Mouse (Mus musculus): ENCODE results near the gene Cables2. TPM values are rescaled to one million over a fixed set of nuclear protein-coding genes. Genes with fewer than 3 reads are reported as not detected.
"Not testable (repeated sequence)": the region's sequence is repeated elsewhere in the genome, so short reads cannot be mapped to it uniquely, and the experiment has no call there.

Gene Cables2
- total RNA-seq, 2 experiments from 2014 or later = 10.9 TPM

GRCm38 (mm10) chr2:180277773-180278320, 4.6 kb upstream of the Cables2 start:
- DNase-seq = no peak

- DNase-seq = peak in 1 of 2 experiments; percentile 35
Observed at GRCm38 (mm10) chr2:180276851-180277259, 3.6 kb upstream of the Cables2 start.

- DNase-seq = no peak
Observed at GRCm38 (mm10) chr2:180276385-180276784, 3.1 kb upstream of the Cables2 start.

- DNase-seq = peak; percentile 93
Observed at GRCm38 (mm10) chr2:180275836-180276235, 2.5 kb upstream of the Cables2 start.

GRCm38 (mm10) chr2:180274523-180274922, 1.2 kb upstream of the Cables2 start:
- no peak for DNase-seq

- DNase-seq = no peak
Observed at GRCm38 (mm10) chr2:180272884-180273321, 393 bp downstream of the Cables2 start.

- no peak for DNase-seq
Observed at GRCm38 (mm10) chr2:180271804-180272395, 1.4 kb downstream of the Cables2 start.

- no peak for DNase-seq
Observed at GRCm38 (mm10) chr2:180270537-180271255, 2.6 kb downstream of the Cables2 start.

- DNase-seq = no peak
Observed at GRCm38 (mm10) chr2:180269329-180269728, 4.0 kb downstream of the Cables2 start.

GRCm38 (mm10) chr2:180267955-180268354, 5.3 kb downstream of the Cables2 start:
- DNase-seq = no peak

GRCm38 (mm10) chr2:180262891-180263290, 10.4 kb downstream of the Cables2 start:
- no peak for DNase-seq

- DNase-seq = peak; percentile 62 to 77
Observed at GRCm38 (mm10) chr2:180262441-180262840, 10.9 kb downstream of the Cables2 start.

- DNase-seq = no peak
Observed at GRCm38 (mm10) chr2:180261901-180262300, 11.4 kb downstream of the Cables2 start.

- DNase-seq = no peak
Observed at GRCm38 (mm10) chr2:180260610-180261480, 12.5 kb downstream of the Cables2 start.

- DNase-seq = not testable (repeated sequence)
Observed at GRCm38 (mm10) chr2:180259826-180260609, 13.3 kb downstream of the Cables2 start.

GRCm38 (mm10) chr2:180258951-180259484, 14.3 kb downstream of the Cables2 start:
- not testable (repeated sequence) for DNase-seq

GRCm38 (mm10) chr2:180257963-180258865, 15.1 kb downstream of the Cables2 start:
- DNase-seq = no peak

GRCm38 (mm10) chr2:180257001-180257521, 16.2 kb downstream of the Cables2 start, which contains the start of gene Rps21:
Gene Rps21, plus strand, starts transcription at chr2:180257377.
- DNase-seq = peak; percentile 98 to 100

- DNase-seq = no peak
Observed at GRCm38 (mm10) chr2:180256296-180257000, 16.8 kb downstream of the Cables2 start.
